Mouse (Mus musculus) embryonic facial prominence, embryonic 15.5 days (tissue): ENCODE results near the gene Islr2. TPM values are rescaled to one million over a fixed set of nuclear protein-coding genes. Genes with fewer than 3 reads are reported as not detected.
"Not testable (repeated sequence)": the region's sequence is repeated elsewhere in the genome, so short reads cannot be mapped to it uniquely, and the experiment has no call there.

Experiments used
- ATAC-seq: fragments of 200-750 bp; cut with Nextera tagmentation; 2 replicates; pipeline ENCODE4 v1.8.0; 2017; ENCODE audit warnings: low read depth, moderate TSS enrichment; ENCODE audit not compliant: insufficient number of reproducible peaks, low FRiP score, low TSS enrichment
- H3K27ac ChIP-seq: fragments of 300-500 bp; sonication (generic); replicated peaks from 2 replicates; pipeline ENCODE4 v1.5.1; 2015; ENCODE audit warnings: mild to moderate bottlenecking, inconsistent platforms
- H3K27me3 ChIP-seq: fragments of 300-500 bp; sonication (generic); 2 replicates; pipeline ENCODE4 v1.6.1; 2015; ENCODE audit warnings: inconsistent platforms
- H3K36me3 ChIP-seq: fragments of 300-500 bp; sonication (generic); 2 replicates; pipeline ENCODE4 v1.6.1; 2015; ENCODE audit warnings: mild to moderate bottlenecking, inconsistent platforms
- H3K4me1 ChIP-seq: fragments of 300-500 bp; sonication (generic); 2 replicates; pipeline ENCODE4 v1.6.1; 2015; ENCODE audit warnings: inconsistent platforms
- H3K4me2 ChIP-seq: fragments of 300-500 bp; sonication (generic); replicated peaks from 2 replicates; pipeline ENCODE4 v1.6.1; 2015; ENCODE audit warnings: mild to moderate bottlenecking, inconsistent platforms
- H3K4me3 ChIP-seq: fragments of 300-500 bp; sonication (generic); replicated peaks from 2 replicates; pipeline ENCODE4 v1.5.1; 2015; ENCODE audit warnings: mild to moderate bottlenecking, inconsistent platforms
- H3K9ac ChIP-seq: fragments of 300-500 bp; sonication (generic); 2 replicates; pipeline ENCODE4 v1.6.1; 2015; ENCODE audit warnings: inconsistent platforms
- H3K9me3 ChIP-seq: fragments of 300-500 bp; sonication (generic); replicated peaks from 2 replicates; pipeline ENCODE4 v1.6.1; 2016; ENCODE audit warnings: inconsistent platforms
- WGBS: fragments of 180-500 bp; shearing (Covaris S2); methylation state at CpG from one replicate; pipeline ENCODE4 v1.1.7; 2015; 5-methylcytosine and 5-hydroxymethylcytosine counted together
- polyA plus RNA-seq: library from polyadenylated mRNA; unstranded; fragments of >200 nt; fragmentation: Nextera tagmentation; extraction: Ambion mirVana; gene quantifications from 2 replicates; pipeline ENCODE4 v1.2.1, GENCODE M21; 2015

Islr2 gene
- 0.80 and 0.81 TPM in 2 replicates for polyA plus RNA-seq

DNA sequence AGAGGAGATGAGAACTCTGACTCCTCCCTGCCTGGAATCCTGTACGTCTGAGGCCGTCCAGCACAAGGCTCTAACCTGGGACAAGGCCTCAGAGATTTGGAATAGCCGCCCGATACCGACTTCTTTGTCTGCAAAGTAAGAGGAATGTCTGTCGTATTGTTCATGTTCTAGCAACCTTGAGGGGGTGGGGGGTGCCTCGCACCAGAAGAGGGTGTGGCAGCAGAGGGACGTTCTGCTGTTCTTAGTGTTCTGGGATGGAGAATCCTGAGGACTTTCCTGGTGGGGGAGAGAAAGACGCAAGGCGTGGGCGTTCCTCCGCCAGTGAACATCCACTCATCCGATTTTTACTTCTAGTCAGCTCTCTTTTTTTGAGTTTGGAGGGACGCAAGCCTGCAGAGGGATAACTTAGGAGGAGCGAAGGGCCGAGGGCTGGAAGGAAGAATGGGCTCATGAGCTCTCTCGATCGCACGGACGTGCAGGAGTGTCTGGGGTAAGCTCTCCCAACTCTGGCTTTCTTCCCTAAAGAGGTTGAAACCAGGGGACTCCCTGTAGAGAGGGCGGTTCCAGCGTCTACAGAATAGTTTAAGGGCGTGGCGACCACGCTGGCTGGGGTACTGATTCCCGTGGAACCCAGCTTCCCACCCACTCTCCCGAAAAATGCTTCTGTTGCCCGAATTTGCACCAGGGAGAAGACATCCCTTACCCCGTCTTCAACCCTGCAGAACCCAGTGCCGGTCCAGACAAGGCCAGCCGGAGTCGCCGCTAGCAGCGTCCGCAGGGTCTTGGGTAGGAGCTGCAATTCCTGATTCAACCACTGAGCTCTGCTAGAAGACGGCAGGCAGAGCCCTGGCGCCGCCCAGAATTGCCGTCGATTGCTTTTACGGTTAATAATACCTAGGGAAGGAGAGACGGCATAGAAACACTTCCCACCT, at the start of gene Islr2, which contains the start of gene Islr:
TSS of gene Islr2 (minus strand) at position 804 of the 932 bp plus-strand sequence.
TSS of gene Islr (minus strand) at position 791 of the 932 bp plus-strand sequence.
- no peaks in the 10 kb centered on the region for H3K9me3 ChIP-seq
- peak within 1 kb of the TSS; percentile 39 for H3K4me3 ChIP-seq
- peak within 1 kb of the TSS; percentile 50 for H3K4me2 ChIP-seq
- H3K27ac ChIP-seq: no peak within 1 kb of the TSS
- 3% methylated on average over 42 of the region's 42 CpGs for WGBS
- no peak within 1 kb of the TSS for H3K9ac ChIP-seq
- H3K4me1 ChIP-seq: peaks cover 50% of the 10 kb centered on the region
- no peaks in the 10 kb centered on the region for H3K36me3 ChIP-seq
- peaks cover 57% of the 10 kb centered on the region for H3K27me3 ChIP-seq
- peak; percentile 69; the same call in 1 of the 2 replicates for ATAC-seq

DNA sequence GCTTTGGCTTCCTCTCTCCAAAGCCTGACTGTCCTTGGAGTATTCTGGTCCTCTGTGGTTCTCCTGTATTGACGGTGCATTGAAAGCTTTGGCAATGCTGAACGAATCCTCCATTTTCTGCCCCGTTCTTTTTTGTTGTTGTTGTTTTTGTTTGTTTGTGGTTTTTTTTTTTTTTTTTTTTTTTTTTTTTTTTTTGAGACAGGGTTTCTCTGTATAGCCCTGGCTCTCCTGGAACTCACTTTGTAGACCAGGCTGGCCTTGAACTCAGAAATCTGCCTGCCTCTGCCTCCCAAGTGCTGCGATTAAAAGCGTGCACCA, 49.6 kb upstream of the Islr2 start:
- Histone ChIP-seq H3K9ac (peak overlapping the region; percentile 74), H3K4me2 (peak overlapping the region; percentile 67), H3K27ac (peak overlapping the region; percentile 76), H3K4me3 (peak overlapping the region; percentile 86), H3K36me3 (peaks cover 14% of the 10 kb centered on the region), H3K4me1 (peaks cover 16% of the 10 kb centered on the region)
- not testable (repeated sequence) for H3K27me3 ChIP-seq, H3K9me3 ChIP-seq, ATAC-seq
- WGBS: 62% methylated on average over 5 of the region's 5 CpGs

DNA sequence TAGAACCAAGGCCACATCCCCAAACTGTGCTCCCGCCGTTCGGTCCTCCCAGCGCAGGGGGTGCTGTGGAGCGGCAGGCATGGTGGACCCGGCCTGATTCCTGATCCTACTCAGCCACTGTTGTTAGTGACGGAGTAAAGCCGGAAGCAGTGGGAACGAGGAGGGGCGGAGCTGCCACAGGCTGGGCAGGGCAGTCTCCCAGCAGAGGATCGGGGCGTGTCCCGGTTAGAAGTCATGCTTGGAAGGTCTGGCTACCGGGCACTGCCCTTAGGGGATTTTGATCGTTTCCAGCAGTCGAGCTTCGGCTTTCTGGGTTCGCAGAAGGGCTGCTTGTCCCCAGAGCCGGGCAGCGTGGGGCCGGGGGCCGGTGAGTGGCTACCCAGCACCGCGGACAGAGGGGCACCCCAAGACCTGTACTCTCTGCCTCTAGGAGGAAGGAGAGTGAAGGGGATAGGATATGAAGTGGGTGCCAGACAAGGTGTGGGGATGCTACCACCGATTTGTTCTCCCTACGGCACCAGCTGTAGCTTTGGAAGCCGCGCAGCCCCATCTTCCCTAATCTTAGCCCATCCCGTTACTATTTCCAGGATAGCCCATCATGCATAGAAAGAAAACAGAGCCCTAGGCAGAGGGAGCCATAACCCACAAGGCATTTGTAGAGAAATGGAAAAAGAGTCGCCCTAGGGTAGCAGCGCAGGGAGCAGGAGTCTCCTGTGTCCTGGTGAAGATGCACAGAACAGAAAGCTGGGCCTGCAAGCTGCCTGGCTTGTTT, 49.1 kb upstream of the Islr2 start, which contains the start of gene Stoml1:
TSS of gene Stoml1 (plus strand) at position 132 of the 772 bp plus-strand sequence.
- H3K4me1 ChIP-seq: peaks cover 21% of the 10 kb centered on the region
- H3K4me2 ChIP-seq: peak within 1 kb of the TSS; percentile 67
- WGBS: under 1% methylated on average over 31 of the region's 31 CpGs
- H3K9me3 ChIP-seq: no peaks in the 10 kb centered on the region
- peaks cover 13% of the 10 kb centered on the region for H3K36me3 ChIP-seq
- ATAC-seq: peak; percentile 95
- H3K27ac ChIP-seq: peak within 1 kb of the TSS; percentile 76
- H3K9ac ChIP-seq: peak within 1 kb of the TSS; percentile 74
- H3K27me3 ChIP-seq: no peaks in the 10 kb centered on the region
- peak within 1 kb of the TSS; percentile 86 for H3K4me3 ChIP-seq

DNA sequence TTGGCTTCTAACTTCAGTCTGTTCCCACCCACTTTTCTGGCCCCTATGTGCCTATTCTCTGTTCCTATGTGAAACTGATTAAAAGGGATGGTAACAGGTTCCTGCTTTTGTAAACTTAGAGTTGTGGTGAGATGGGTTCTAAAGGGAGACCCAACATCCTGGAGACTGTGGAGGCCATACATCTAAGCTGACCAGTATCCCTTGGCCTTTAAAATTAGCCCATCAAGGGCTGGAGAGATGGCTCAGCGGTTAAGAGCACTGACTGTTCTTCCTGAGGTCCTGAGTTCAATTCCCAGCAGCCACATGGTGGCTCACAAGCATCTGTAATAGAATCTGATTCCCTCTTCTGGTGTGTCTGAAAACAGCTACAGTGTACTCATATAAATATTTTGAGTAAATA, 46.6 kb upstream of the Islr2 start:
- ATAC-seq, H3K9ac ChIP-seq, H3K36me3 ChIP-seq, H3K27ac ChIP-seq, H3K27me3 ChIP-seq, H3K4me2 ChIP-seq, H3K9me3 ChIP-seq, H3K4me3 ChIP-seq: not testable (repeated sequence)
- H3K4me1 ChIP-seq: peaks cover 39% of the 10 kb centered on the region
- WGBS: 86% methylated on average over 1 of the region's 1 CpGs

DNA sequence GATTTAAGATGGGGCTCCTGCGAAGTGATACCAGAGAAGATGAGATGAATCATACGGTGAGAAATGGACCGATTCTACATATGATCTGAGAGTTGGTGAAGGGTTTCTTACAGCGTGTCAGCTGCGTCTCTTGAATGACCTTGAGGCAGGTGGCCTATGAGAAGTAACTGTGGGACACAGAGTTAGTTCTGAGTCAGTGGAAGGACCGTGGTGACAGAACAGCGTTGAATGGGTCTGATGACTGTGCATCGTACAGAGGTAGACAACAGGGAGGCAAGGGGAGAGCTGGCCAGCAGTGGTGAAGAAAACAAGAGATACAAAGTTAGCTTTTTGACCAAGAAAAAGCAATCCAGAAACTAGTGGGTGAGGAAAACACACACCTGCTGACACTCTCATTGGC, 46.2 kb upstream of the Islr2 start:
- WGBS: 78% methylated on average over 8 of the region's 8 CpGs

DNA sequence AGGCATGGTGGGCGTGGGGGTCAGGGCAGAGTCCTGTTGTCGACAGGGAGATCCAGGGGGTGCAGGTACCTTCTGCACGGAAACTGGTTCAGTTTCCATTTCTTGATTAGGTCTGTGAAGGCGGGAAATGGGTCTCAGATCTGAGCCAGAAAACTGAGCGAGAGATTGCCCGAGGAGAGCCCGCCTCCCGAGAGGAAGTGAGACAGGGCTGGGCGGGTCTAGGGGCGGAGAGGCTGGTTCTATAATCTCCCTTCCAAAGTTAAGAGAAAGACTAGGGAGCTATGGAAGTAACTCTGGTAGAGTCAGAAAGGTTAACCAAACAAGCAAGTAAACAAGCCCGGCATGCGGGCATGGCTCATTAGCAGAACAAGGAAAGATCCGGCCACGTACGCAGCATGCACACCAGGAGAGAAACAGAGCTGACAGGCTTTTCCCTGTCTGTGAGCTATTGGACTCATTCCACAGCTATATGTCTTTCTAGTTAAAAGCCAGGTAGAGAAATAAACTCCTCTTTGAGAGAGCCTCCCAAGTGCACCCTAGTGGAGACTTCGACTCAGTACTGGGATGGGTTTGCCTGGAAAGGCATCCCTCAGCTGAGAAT, 45.6 kb upstream of the Islr2 start, which contains the start of gene Pml:
TSS of gene Pml (minus strand) at position 195 of the 601 bp plus-strand sequence.
- Histone ChIP-seq H3K9me3 (no peaks in the 10 kb centered on the region), H3K27ac (peak within 1 kb of the TSS; percentile 92), H3K36me3 (no peaks in the 10 kb centered on the region), H3K27me3 (no peaks in the 10 kb centered on the region), H3K9ac (peak within 1 kb of the TSS; percentile 35; the same call in 1 of the 2 replicates), H3K4me1 (peaks cover 39% of the 10 kb centered on the region), H3K4me3 (peak within 1 kb of the TSS; percentile 46), H3K4me2 (peak within 1 kb of the TSS; percentile 52)
- ATAC-seq: peak; percentile 56; the same call in 1 of the 2 replicates
- WGBS: under 1% methylated on average over 16 of the region's 16 CpGs

More for the DNA sequence above, 46.2 kb upstream of the Islr2 start:
- peak overlapping the region; percentile 46 for H3K4me3 ChIP-seq
- peaks cover 39% of the 10 kb centered on the region for H3K4me1 ChIP-seq
- H3K9ac ChIP-seq: 0 out of 2 replicates have a peak overlapping the region, but pooled peaks have one; percentile 35
- peak overlapping the region; percentile 52 for H3K4me2 ChIP-seq
- H3K9me3 ChIP-seq: no peaks in the 10 kb centered on the region
- no peaks in the 10 kb centered on the region for H3K36me3 ChIP-seq
- peak overlapping the region; percentile 92 for H3K27ac ChIP-seq
- no peak for ATAC-seq
- no peaks in the 10 kb centered on the region for H3K27me3 ChIP-seq

DNA sequence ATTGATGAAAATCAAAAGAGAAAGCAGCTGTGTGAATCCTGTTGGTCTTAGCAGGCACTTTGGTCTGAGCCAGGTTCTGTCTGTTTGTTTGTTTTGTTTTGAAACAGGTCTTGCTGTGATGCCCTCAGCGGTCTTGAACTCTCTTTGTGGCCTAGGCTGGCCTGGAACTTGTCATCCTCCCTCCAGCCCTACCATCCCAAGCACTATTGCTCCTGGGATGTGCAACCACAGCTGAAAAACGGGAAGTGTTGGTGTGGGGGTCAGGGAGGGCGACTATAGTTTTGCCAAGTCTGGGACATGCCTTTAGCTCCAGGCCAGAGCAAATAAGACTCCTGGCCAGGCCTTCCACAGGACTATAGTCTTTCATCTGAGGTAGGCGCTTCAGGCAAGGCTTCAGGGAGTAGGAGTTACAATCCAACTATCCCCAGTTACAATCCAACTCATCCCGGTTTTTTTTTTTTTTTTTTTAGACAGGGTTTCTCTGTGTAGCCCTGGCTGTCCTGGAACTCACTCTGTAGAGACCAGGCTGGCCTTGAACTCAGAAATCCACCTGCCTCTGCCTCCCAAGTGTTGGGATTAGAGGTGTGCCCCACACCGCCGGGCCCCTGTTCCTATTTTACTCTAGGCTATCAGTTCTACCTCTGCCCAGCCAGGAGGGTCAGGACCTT, 44.8 kb upstream of the Islr2 start:
- peak overlapping the region; percentile 46 for H3K4me3 ChIP-seq
- H3K27me3 ChIP-seq: no peaks in the 10 kb centered on the region
- WGBS: 23% methylated on average over 7 of the region's 7 CpGs
- H3K27ac ChIP-seq: peak overlapping the region; percentile 92; the same call in 1 of the 2 replicates
- H3K36me3 ChIP-seq: 0 out of 2 replicates have a peak, but pooled peaks cover 2% of the 10 kb centered on the region
- no peaks in the 10 kb centered on the region for H3K9me3 ChIP-seq
- peak overlapping the region; percentile 35; the same call in 1 of the 2 replicates for H3K9ac ChIP-seq
- ATAC-seq: no peak
- H3K4me2 ChIP-seq: peak overlapping the region; percentile 52
- peaks cover 39% of the 10 kb centered on the region for H3K4me1 ChIP-seq

DNA sequence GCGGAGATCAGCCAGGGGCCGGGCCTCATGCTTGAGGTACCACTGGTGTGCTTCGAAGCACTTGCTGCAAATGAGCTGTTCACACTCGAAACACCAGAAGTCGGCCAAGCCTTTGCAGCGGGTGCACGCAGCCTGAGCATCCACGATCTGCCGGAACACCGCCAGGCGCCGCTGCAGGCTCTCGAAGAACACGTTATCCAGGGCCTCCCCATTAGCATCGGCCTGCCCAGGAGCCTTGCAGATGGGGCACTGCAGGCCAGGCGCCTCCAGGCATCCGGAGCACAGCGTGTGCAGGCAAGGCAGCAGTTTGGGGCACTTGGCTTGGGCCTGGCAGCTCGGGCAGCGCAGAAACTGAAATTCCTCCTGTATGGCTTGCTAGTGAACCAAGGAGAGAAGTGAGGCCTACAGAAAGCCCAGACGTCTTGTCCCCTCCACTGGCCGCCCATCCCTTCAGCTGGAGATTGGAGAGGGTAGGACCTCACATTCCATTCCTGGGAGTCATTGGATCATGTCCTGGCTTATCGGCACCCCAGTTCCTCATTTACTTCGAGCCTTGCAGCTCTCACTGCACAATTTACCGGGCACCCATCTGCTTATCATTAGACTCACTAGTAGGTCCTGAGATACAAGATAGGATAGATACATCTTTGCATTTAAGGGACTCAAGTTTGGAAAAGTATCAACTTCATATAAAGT, 43.1 kb upstream of the Islr2 start:
- H3K36me3 ChIP-seq: 0 out of 2 replicates have a peak, but pooled peaks cover 6% of the 10 kb centered on the region
- H3K4me3 ChIP-seq: peak overlapping the region; percentile 31
- ATAC-seq: no peak; the same call in 1 of the 2 replicates
- H3K4me1 ChIP-seq: peaks cover 44% of the 10 kb centered on the region
- peak overlapping the region; percentile 35; the same call in 1 of the 2 replicates for H3K9ac ChIP-seq
- peak overlapping the region; percentile 57 for H3K4me2 ChIP-seq
- no peaks in the 10 kb centered on the region for H3K9me3 ChIP-seq
- peak overlapping the region; percentile 48 for H3K27ac ChIP-seq
- no peaks in the 10 kb centered on the region for H3K27me3 ChIP-seq
- 16% methylated on average over 25 of the region's 25 CpGs for WGBS

DNA sequence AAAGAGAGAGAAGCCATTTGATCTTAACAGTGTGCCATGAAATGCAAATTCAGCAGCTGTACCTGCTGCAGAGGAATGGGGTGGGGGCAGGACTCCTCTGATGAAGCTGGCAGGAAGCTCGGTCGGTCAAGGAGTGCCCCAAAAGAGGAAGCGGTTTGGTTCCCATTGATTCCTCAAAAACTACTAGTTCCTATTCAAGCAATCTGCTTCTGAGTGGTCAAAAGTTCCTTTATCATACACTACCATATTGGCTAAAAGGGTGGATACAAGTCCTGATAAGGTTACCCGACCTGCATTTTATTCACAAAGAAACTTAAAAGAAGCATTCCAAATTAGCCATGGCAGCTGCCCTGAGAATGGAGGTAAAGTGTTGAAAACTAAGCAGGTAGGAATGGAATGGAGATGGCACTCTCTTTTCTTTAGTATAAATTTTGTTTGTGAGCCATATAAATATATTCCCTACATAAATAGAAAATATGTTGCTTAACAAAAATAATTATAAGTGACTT, 42.0 kb upstream of the Islr2 start:
- Histone ChIP-seq H3K27ac (no peak overlapping the region), H3K27me3 (no peaks in the 10 kb centered on the region), H3K4me1 (peaks cover 54% of the 10 kb centered on the region), H3K4me3 (no peak overlapping the region), H3K36me3 (0 out of 2 replicates have a peak, but pooled peaks cover 6% of the 10 kb centered on the region), H3K9me3 (no peaks in the 10 kb centered on the region), H3K4me2 (no peak overlapping the region), H3K9ac (no peak overlapping the region)
- WGBS: 71% methylated on average over 4 of the region's 4 CpGs
- ATAC-seq: no peak
